Mouse (Mus musculus) cerebellum, adult (tissue): ENCODE data around the gene Echdc2.

ENCODE experiments used
- ATAC-seq: cut with Nextera tagmentation; 2 replicates; pipeline ENCODE4 v1.9.2; 2017; ENCODE audit warnings: mild to moderate bottlenecking, moderate library complexity, mixed read lengths; ENCODE audit not compliant: insufficient number of reproducible peaks, low FRiP score, low TSS enrichment

The Echdc2 gene

GRCm38 (mm10) chr4:108196277-108196855 lies 31.1 kb downstream of the Echdc2 start:
- ATAC-seq: no peak; the same call in 1 of the 2 replicates

- no peak for ATAC-seq
Observed at GRCm38 (mm10) chr4:108199236-108199635, 34.0 kb downstream of the Echdc2 start.

- no peak for ATAC-seq
Observed at GRCm38 (mm10) chr4:108204629-108205028, 39.4 kb downstream of the Echdc2 start.

- ATAC-seq: no peak
Observed at GRCm38 (mm10) chr4:108213023-108213422, 47.8 kb downstream of the Echdc2 start.

GRCm38 (mm10) chr4:108217332-108218179 lies 52.3 kb downstream of the Echdc2 start, which contains the start of gene Zyg11a:
Zyg11a (minus strand) TSS chr4:108218048.
- ATAC-seq: no peak

GRCm38 (mm10) chr4:108219019-108219418 lies 53.8 kb downstream of the Echdc2 start:
- no peak for ATAC-seq

- ATAC-seq: no peak
Observed at GRCm38 (mm10) chr4:108222507-108222906, 57.3 kb downstream of the Echdc2 start.

GRCm38 (mm10) chr4:108225341-108225872 lies 60.2 kb downstream of the Echdc2 start:
- no peak for ATAC-seq
